Mouse (Mus musculus): ENCODE results near the gene Gpr119. TPM values are rescaled to one million over a fixed set of nuclear protein-coding genes. Genes with fewer than 3 reads are reported as not detected.

The Gpr119 gene
- not detected in 2 replicates for polyA plus RNA-seq (2015; fragmentation: Nextera tagmentation; extraction: Ambion mirVana)

GRCm38 (mm10) chrX:48674171-48674570 is at the start of gene Gpr119:
Gene Gpr119, minus strand, starts transcription at chrX:48674478.
- WGBS, result 64% methylated on average over 4 of the region's 4 CpGs
- Histone ChIP-seq H3K4me3 (ENCODE audit: low read length) (no peak within 1 kb of the TSS), H3K9ac (replicated peaks; ENCODE audit: low read length) (no peak within 1 kb of the TSS), H3K4me1 (ENCODE audit: insufficient read depth, low read length) (no peaks in the 10 kb centered on the region), H3K4me2 (replicated peaks; ENCODE audit: low read depth, low read length) (no peak within 1 kb of the TSS), H3K27me3 (ENCODE audit: insufficient read depth, low read length) (no peaks in the 10 kb centered on the region), H3K9me3 (ENCODE audit: low read length) (no peaks in the 10 kb centered on the region), H3K27ac (ENCODE audit: low read length) (no peak within 1 kb of the TSS), H3K36me3 (ENCODE audit: insufficient read depth, low read length) (no peaks in the 10 kb centered on the region)
- ATAC-seq (ENCODE audit: low FRiP score, low TSS enrichment), result no peak

GRCm38 (mm10) chrX:48712846-48713245 is 38.6 kb upstream of the Gpr119 start:
- Histone ChIP-seq H3K4me1 (ENCODE audit: insufficient read depth, low read length) (no peaks in the 10 kb centered on the region), H3K27me3 (ENCODE audit: insufficient read depth, low read length) (no peaks in the 10 kb centered on the region), H3K36me3 (ENCODE audit: insufficient read depth, low read length) (0 out of 2 replicates have a peak, but pooled peaks cover 4% of the 10 kb centered on the region), H3K9me3 (ENCODE audit: low read length) (no peaks in the 10 kb centered on the region), H3K27ac (ENCODE audit: low read length) (no peak overlapping the region), H3K4me2 (replicated peaks; ENCODE audit: low read depth, low read length) (no peak overlapping the region), H3K4me3 (ENCODE audit: low read length) (no peak overlapping the region), H3K9ac (replicated peaks; ENCODE audit: low read length) (no peak overlapping the region)
- no peak for ATAC-seq (ENCODE audit: low FRiP score, low TSS enrichment)
- 87% methylated on average over 8 of the region's 8 CpGs for WGBS

GRCm38 (mm10) chrX:48709701-48710100 is 35.4 kb upstream of the Gpr119 start:
- Histone ChIP-seq H3K4me3 (ENCODE audit: low read length) (no peak overlapping the region), H3K9ac (replicated peaks; ENCODE audit: low read length) (no peak overlapping the region), H3K27me3 (ENCODE audit: insufficient read depth, low read length) (no peaks in the 10 kb centered on the region), H3K27ac (ENCODE audit: low read length) (no peak overlapping the region), H3K4me1 (ENCODE audit: insufficient read depth, low read length) (no peaks in the 10 kb centered on the region), H3K9me3 (ENCODE audit: low read length) (no peaks in the 10 kb centered on the region), H3K36me3 (ENCODE audit: insufficient read depth, low read length) (0 out of 2 replicates have a peak, but pooled peaks cover 4% of the 10 kb centered on the region), H3K4me2 (replicated peaks; ENCODE audit: low read depth, low read length) (no peak overlapping the region)
- ATAC-seq (ENCODE audit: low FRiP score, low TSS enrichment), result no peak
- 85% methylated on average over 10 of the region's 10 CpGs for WGBS

DNA sequence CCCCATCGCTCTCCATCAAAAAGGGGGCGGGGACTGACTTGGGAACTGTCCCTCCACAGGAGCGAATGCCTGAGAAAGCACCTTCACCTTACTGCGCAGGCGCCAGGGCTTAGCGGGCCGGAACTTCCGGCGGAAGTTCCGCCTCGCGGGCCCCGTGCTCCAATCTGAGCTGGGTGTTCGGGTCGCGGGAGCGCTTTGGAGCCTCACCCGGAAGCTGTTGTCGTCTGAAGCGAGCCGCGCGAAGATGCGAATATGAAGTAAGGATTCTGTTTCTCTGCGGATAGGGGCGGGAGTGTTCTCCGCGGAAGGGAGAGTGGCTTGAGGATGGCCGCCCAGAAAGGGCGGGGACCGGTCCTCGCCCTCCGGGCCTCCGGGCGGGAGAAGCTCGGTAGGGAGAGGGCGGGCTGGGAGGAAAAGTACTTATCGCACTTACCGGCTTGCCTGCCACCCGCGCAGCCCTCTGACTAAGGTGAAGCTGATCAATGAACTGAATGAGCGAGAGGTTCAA is 20.6 kb upstream of the Gpr119 start, which contains the start of gene Rbmx2:
TSS of gene Rbmx2 (plus strand) at position 141 of the 508 bp plus-strand sequence.
- Histone ChIP-seq H3K4me2 (replicated peaks; ENCODE audit: low read depth, low read length) (peak within 1 kb of the TSS; percentile 56), H3K4me3 (ENCODE audit: low read length) (peak within 1 kb of the TSS; percentile 63), H3K9ac (replicated peaks; ENCODE audit: low read length) (peak within 1 kb of the TSS; percentile 72), H3K9me3 (ENCODE audit: low read length) (no peaks in the 10 kb centered on the region), H3K36me3 (ENCODE audit: insufficient read depth, low read length) (0 out of 2 replicates have a peak, but pooled peaks cover 6% of the 10 kb centered on the region), H3K4me1 (ENCODE audit: insufficient read depth, low read length) (0 out of 2 replicates have a peak, but pooled peaks cover 3% of the 10 kb centered on the region), H3K27me3 (ENCODE audit: insufficient read depth, low read length) (no peaks in the 10 kb centered on the region), H3K27ac (ENCODE audit: low read length) (no peak within 1 kb of the TSS)
- ATAC-seq (ENCODE audit: low FRiP score, low TSS enrichment), result peak; percentile 98
- WGBS, result 13% methylated on average over 41 of the region's 42 CpGs

- no peaks in the 10 kb centered on the region for H3K9me3 ChIP-seq (ENCODE audit: low read length)
- H3K9ac ChIP-seq (replicated peaks; ENCODE audit: low read length), result no peak overlapping the region
- H3K27ac ChIP-seq (ENCODE audit: low read length), result no peak overlapping the region
- H3K27me3 ChIP-seq (ENCODE audit: insufficient read depth, low read length), result no peaks in the 10 kb centered on the region
- H3K36me3 ChIP-seq (ENCODE audit: insufficient read depth, low read length), result 0 out of 2 replicates have a peak, but pooled peaks cover 6% of the 10 kb centered on the region
- peak overlapping the region; percentile 45 for H3K4me2 ChIP-seq (replicated peaks; ENCODE audit: low read depth, low read length)
- WGBS, result 24% methylated on average over 6 of the region's 6 CpGs
- H3K4me3 ChIP-seq (ENCODE audit: low read length), result peak overlapping the region; percentile 63
- ATAC-seq (ENCODE audit: low FRiP score, low TSS enrichment), result peak; percentile 85
- H3K4me1 ChIP-seq (ENCODE audit: insufficient read depth, low read length), result 0 out of 2 replicates have a peak, but pooled peaks cover 3% of the 10 kb centered on the region
Measured at GRCm38 (mm10) chrX:48694460-48694859, 20.2 kb upstream of the Gpr119 start.

DNA sequence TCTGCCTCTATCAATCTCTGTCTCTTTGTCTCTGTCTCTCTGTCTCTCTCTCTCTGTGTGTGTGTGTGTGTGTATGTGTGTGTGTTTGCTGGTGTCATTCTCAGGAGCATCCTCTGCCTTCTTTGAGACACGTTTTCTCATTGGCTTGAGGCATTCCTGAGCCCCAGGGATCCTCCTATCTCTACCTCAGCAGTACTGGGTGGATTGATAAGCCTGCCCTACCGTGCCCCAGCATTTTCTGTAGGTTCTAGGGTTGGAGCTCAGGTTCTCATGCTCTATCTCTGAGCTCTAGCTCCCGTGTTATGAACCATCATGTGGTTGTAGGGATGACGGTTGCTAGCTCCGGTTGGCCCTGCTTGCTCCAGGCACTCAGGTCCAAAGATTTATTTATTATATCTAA is 9.6 kb upstream of the Gpr119 start:
- Histone ChIP-seq H3K27me3 (ENCODE audit: insufficient read depth, low read length) (no peaks in the 10 kb centered on the region), H3K9me3 (ENCODE audit: low read length) (no peaks in the 10 kb centered on the region), H3K4me2 (replicated peaks; ENCODE audit: low read depth, low read length) (no peak overlapping the region), H3K4me1 (ENCODE audit: insufficient read depth, low read length) (no peaks in the 10 kb centered on the region), H3K36me3 (ENCODE audit: insufficient read depth, low read length) (no peaks in the 10 kb centered on the region), H3K9ac (replicated peaks; ENCODE audit: low read length) (no peak overlapping the region), H3K4me3 (ENCODE audit: low read length) (no peak overlapping the region), H3K27ac (ENCODE audit: low read length) (no peak overlapping the region)
- WGBS, result 75% methylated on average over 5 of the region's 5 CpGs
- ATAC-seq (ENCODE audit: low FRiP score, low TSS enrichment), result no peak

GRCm38 (mm10) chrX:48683451-48683850 is 9.2 kb upstream of the Gpr119 start:
- 14% methylated on average over 3 of the region's 3 CpGs for WGBS
- Histone ChIP-seq H3K9ac (replicated peaks; ENCODE audit: low read length) (no peak overlapping the region), H3K27me3 (ENCODE audit: insufficient read depth, low read length) (no peaks in the 10 kb centered on the region), H3K36me3 (ENCODE audit: insufficient read depth, low read length) (no peaks in the 10 kb centered on the region), H3K4me2 (replicated peaks; ENCODE audit: low read depth, low read length) (no peak overlapping the region), H3K9me3 (ENCODE audit: low read length) (no peaks in the 10 kb centered on the region), H3K4me3 (ENCODE audit: low read length) (no peak overlapping the region), H3K4me1 (ENCODE audit: insufficient read depth, low read length) (no peaks in the 10 kb centered on the region), H3K27ac (ENCODE audit: low read length) (no peak overlapping the region)
- no peak for ATAC-seq (ENCODE audit: low FRiP score, low TSS enrichment)

DNA sequence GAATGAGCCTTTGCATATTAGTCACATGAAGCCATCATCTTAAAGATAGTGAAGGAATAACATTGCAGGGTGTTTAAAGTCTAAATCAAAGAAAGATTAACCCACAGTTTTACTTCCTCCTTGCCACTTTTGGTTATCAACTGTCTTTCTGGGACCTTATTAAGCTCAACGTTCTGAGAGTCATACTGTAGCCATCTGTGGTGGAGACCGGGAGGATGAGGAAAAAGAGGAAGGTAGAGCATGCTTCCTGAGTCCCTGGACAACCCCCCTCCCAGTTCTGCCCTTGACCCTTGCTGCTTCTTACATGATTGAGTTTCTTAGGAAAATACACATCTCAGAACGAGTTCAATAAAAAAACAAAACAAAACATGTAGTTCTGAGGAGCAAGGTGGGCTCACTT is 2.6 kb downstream of the Gpr119 start:
- 49% methylated on average over 3 of the region's 3 CpGs for WGBS
- H3K4me3 ChIP-seq (ENCODE audit: low read length), result no peak overlapping the region
- no peak for ATAC-seq (ENCODE audit: low FRiP score, low TSS enrichment)
- no peaks in the 10 kb centered on the region for H3K4me1 ChIP-seq (ENCODE audit: insufficient read depth, low read length)
- no peak overlapping the region for H3K4me2 ChIP-seq (replicated peaks; ENCODE audit: low read depth, low read length)
- H3K9me3 ChIP-seq (ENCODE audit: low read length), result no peaks in the 10 kb centered on the region
- no peaks in the 10 kb centered on the region for H3K27me3 ChIP-seq (ENCODE audit: insufficient read depth, low read length)
- no peak overlapping the region for H3K9ac ChIP-seq (replicated peaks; ENCODE audit: low read length)
- no peaks in the 10 kb centered on the region for H3K36me3 ChIP-seq (ENCODE audit: insufficient read depth, low read length)
- H3K27ac ChIP-seq (ENCODE audit: low read length), result no peak overlapping the region

GRCm38 (mm10) chrX:48669588-48669987 is 4.7 kb downstream of the Gpr119 start:
- no peak overlapping the region for H3K4me3 ChIP-seq (ENCODE audit: low read length)
- no peaks in the 10 kb centered on the region for H3K4me1 ChIP-seq (ENCODE audit: insufficient read depth, low read length)
- H3K27ac ChIP-seq (ENCODE audit: low read length), result no peak overlapping the region
- H3K27me3 ChIP-seq (ENCODE audit: insufficient read depth, low read length), result no peaks in the 10 kb centered on the region
- H3K9ac ChIP-seq (replicated peaks; ENCODE audit: low read length), result no peak overlapping the region
- no peak overlapping the region for H3K4me2 ChIP-seq (replicated peaks; ENCODE audit: low read depth, low read length)
- 63% methylated on average over 3 of the region's 3 CpGs for WGBS
- no peak for ATAC-seq (ENCODE audit: low FRiP score, low TSS enrichment)
- H3K36me3 ChIP-seq (ENCODE audit: insufficient read depth, low read length), result no peaks in the 10 kb centered on the region
- no peaks in the 10 kb centered on the region for H3K9me3 ChIP-seq (ENCODE audit: low read length)

- no peak overlapping the region for H3K27ac ChIP-seq (ENCODE audit: low read length)
- no peaks in the 10 kb centered on the region for H3K27me3 ChIP-seq (ENCODE audit: insufficient read depth, low read length)
- H3K36me3 ChIP-seq (ENCODE audit: insufficient read depth, low read length), result no peaks in the 10 kb centered on the region
- no peaks in the 10 kb centered on the region for H3K4me1 ChIP-seq (ENCODE audit: insufficient read depth, low read length)
- no peak overlapping the region for H3K4me2 ChIP-seq (replicated peaks; ENCODE audit: low read depth, low read length)
- no peak overlapping the region for H3K4me3 ChIP-seq (ENCODE audit: low read length)
- ATAC-seq (ENCODE audit: low FRiP score, low TSS enrichment), result peak; percentile 67; the same call in 1 of the 2 replicates
- WGBS, result 28% methylated on average over 6 of the region's 6 CpGs
- no peak overlapping the region for H3K9ac ChIP-seq (replicated peaks; ENCODE audit: low read length)
- no peaks in the 10 kb centered on the region for H3K9me3 ChIP-seq (ENCODE audit: low read length)
Measured at GRCm38 (mm10) chrX:48666807-48667206, 7.5 kb downstream of the Gpr119 start.
